Mouse (Mus musculus) right cerebral cortex, postnatal 4 days (tissue): Measurements from ENCODE around the gene Eif2ak4.

Source experiments
- DNase-seq: peaks from one replicate; pipeline ENCODE4 v3.0.0-alpha.2; 2022

Eif2ak4 gene

GRCm38 (mm10) chr2:118511779-118512417, 123.5 kb downstream of the Eif2ak4 start:
- no peak for DNase-seq

GRCm38 (mm10) chr2:118512418-118513377, 124.3 kb downstream of the Eif2ak4 start:
- no peak for DNase-seq

- DNase-seq: no peak
Measured at GRCm38 (mm10) chr2:118520042-118520933, 131.9 kb downstream of the Eif2ak4 start.

DNA sequence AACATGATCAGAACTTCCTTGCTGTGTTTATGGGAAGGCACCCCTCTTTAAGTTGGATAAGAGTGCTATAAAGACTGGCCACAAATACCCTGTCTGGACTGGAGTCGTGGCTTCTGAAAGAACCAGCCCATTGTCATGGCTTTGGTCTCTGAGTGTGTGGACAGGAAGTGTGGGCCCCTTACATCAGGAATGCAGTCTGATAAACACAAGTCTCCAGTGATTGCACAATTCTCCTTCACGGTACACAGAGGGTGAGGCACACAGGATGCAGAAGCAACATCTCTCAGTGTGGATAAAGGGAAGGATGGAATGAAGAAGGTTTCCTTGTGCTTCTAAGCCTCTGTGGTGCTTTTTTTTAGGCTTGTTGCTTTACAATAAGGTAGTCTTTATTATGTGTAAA, 133.8 kb downstream of the Eif2ak4 start:
- no peak for DNase-seq

GRCm38 (mm10) chr2:118523163-118523730, 134.8 kb downstream of the Eif2ak4 start:
- no peak for DNase-seq

DNA sequence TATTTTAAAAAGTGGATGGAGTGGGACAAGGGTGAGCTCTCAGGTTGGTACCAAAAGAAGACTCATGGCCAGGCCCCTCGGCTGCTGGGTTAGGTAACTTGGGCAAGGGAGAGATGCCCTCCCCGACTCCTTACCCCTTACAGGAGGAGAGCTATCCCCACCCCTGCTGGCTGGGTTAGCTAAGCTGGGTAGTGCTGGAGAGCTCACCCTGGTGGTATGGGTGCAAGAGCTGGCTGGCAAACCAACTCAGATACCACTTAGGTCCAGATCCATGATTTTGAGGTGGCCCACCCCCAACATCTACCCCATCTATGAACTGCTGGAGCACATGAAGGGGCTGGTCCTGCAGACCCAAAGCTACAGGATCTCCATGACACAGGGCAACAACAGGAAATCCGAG, 136.4 kb downstream of the Eif2ak4 start:
- DNase-seq: no peak
